Mouse (Mus musculus): ENCODE results near the gene Lyl1. TPM values are rescaled to one million over a fixed set of nuclear protein-coding genes. Genes with fewer than 3 reads are reported as not detected.
"Not testable (repeated sequence)": the region's sequence is repeated elsewhere in the genome, so short reads cannot be mapped to it uniquely, and the experiment has no call there.

Lyl1 gene
- total RNA-seq, 2 experiments from 2014 or later, result 6.5 to 7.2 TPM

GRCm38 (mm10) chr8:84668081-84668480 is 33.2 kb upstream of the Lyl1 start:
- DNase-seq (ENCODE audit: low spot score in 2 of 2), result no peak

GRCm38 (mm10) chr8:84668731-84669485 is 32.3 kb upstream of the Lyl1 start:
- no peak for DNase-seq (ENCODE audit: low spot score in 2 of 2)

GRCm38 (mm10) chr8:84670295-84671006 is 30.8 kb upstream of the Lyl1 start:
- DNase-seq (ENCODE audit: low spot score in 2 of 2), result not testable (repeated sequence)

- no peak for DNase-seq (ENCODE audit: low spot score in 2 of 2)
Observed at GRCm38 (mm10) chr8:84677305-84677704, 24.0 kb upstream of the Lyl1 start.

- DNase-seq (ENCODE audit: low spot score in 2 of 2), result no peak
Observed at GRCm38 (mm10) chr8:84681476-84681875, 19.8 kb upstream of the Lyl1 start.

- no peak for DNase-seq (ENCODE audit: low spot score in 2 of 2)
Observed at GRCm38 (mm10) chr8:84682257-84682656, 19.0 kb upstream of the Lyl1 start.

GRCm38 (mm10) chr8:84684537-84684936 is 16.7 kb upstream of the Lyl1 start:
- no peak for DNase-seq (ENCODE audit: low spot score in 2 of 2)

GRCm38 (mm10) chr8:84686191-84687002 is 14.9 kb upstream of the Lyl1 start, which contains the start of gene Trmt1:
Trmt1 (plus strand) TSS chr8:84686307.
- DNase-seq (ENCODE audit: low spot score in 2 of 2), result no peak

GRCm38 (mm10) chr8:84687003-84687704 is 14.1 kb upstream of the Lyl1 start:
- no peak for DNase-seq (ENCODE audit: low spot score in 2 of 2)

GRCm38 (mm10) chr8:84687705-84688100 is 13.6 kb upstream of the Lyl1 start, which contains the start of gene Nacc1:
Nacc1 (minus strand) TSS chr8:84687862.
- peak; percentile 63 to 73 for DNase-seq (ENCODE audit: low spot score in 2 of 2)

GRCm38 (mm10) chr8:84689091-84689915 is 12.0 kb upstream of the Lyl1 start:
- peak; percentile 79 to 83 for DNase-seq (ENCODE audit: low spot score in 2 of 2)

- no peak for DNase-seq (ENCODE audit: low spot score in 2 of 2)
Observed at GRCm38 (mm10) chr8:84693332-84693731, 7.9 kb upstream of the Lyl1 start.

- no peak for DNase-seq (ENCODE audit: low spot score in 2 of 2)
Observed at GRCm38 (mm10) chr8:84695140-84695539, 6.1 kb upstream of the Lyl1 start.

GRCm38 (mm10) chr8:84697166-84698130 is 3.8 kb upstream of the Lyl1 start:
- no peak for DNase-seq (ENCODE audit: low spot score in 2 of 2)

- DNase-seq (ENCODE audit: low spot score in 2 of 2), result no peak
Observed at GRCm38 (mm10) chr8:84698288-84698687, 3.0 kb upstream of the Lyl1 start.

- no peak for DNase-seq (ENCODE audit: low spot score in 2 of 2)
Observed at GRCm38 (mm10) chr8:84698929-84699401, 2.3 kb upstream of the Lyl1 start.

- no peak for DNase-seq (ENCODE audit: low spot score in 2 of 2)
Observed at GRCm38 (mm10) chr8:84699861-84700322, 1.4 kb upstream of the Lyl1 start.

GRCm38 (mm10) chr8:84700526-84700925 is 731 bp upstream of the Lyl1 start:
- DNase-seq (ENCODE audit: low spot score in 2 of 2), result no peak

- no peak for DNase-seq (ENCODE audit: low spot score in 2 of 2)
Observed at GRCm38 (mm10) chr8:84702561-84702960, 1.3 kb downstream of the Lyl1 start.

Data from adrenal gland, postnatal 4 days (tissue).